Mouse (Mus musculus) right cerebral cortex, adult 2 months (tissue): ENCODE measurements around the gene Olfr237-ps1.
"Not testable (repeated sequence)": the region's sequence is repeated elsewhere in the genome, so short reads cannot be mapped to it uniquely, and the experiment has no call there.

Experiments
- DNase-seq, 2 experiments: peaks; one replicate each; pipeline ENCODE4 v3.0.0; 2021 to 2022; ENCODE audit warnings: low spot score in 2 of 2

Gene Olfr237-ps1

DNA sequence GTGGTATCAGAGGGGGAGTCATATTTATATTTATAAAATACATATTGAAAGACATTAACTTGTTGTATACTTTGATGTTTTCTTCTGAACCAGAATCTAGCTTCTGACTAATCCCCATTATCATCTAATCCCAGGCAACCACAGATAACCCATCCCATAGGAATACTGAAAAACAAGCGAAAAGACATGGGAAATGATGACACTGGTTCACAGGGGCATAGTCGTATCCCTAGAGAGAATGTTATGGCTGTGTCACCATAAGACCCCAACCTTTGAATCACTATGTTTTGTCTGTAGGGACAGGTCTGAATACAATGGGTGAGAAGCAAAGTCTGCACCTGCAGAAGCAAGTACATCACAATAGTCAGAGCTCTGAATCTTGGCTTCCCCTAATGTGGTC is at the start of gene Olfr237-ps1:
Gene Olfr237-ps1, plus strand, starts transcription at position 301 of the 400 bp plus-strand sequence.
- not testable (repeated sequence) for DNase-seq

DNA sequence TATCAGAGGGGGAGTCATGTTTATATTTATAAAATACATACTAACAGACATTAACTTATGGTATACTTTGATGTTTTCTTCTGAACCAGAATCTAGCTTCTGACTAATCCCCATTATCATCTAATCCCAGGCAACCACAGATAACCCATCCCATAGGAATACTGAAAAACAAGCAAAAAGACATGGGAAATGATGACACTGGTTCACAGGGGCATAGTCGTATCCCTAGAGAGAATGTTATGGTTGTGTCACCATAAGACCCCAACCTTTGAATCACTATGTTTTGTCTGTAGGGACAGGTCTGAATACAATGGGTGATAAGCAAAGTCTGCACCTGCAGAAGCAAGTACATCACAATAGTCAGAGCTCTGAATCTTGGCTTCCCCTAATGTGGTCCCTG is 40.3 kb upstream of the Olfr237-ps1 start, which contains the start of gene Olfr441:
Gene Olfr441, plus strand, starts transcription at position 301 of the 400 bp plus-strand sequence.
- not testable (repeated sequence) for DNase-seq

DNA sequence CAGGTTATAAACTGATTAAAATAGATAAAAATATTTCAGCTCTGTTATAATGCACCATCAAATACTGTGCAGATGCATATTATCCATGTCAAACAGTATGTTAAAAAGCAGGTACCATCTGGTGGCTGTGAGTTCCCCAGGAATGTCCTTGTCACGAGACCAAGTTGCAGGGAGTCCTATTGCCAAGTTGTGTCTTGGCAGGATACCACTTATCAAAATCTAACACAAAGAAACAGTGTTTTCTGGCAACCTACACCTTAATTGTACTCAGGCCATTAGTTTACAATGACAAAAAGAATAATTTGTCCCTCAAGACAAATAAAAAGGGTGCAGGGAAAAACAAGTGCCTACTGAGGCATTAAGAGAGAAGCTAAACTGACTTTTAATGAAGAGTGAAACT is 13.1 kb downstream of the Olfr237-ps1 start:
- DNase-seq = no peak

DNA sequence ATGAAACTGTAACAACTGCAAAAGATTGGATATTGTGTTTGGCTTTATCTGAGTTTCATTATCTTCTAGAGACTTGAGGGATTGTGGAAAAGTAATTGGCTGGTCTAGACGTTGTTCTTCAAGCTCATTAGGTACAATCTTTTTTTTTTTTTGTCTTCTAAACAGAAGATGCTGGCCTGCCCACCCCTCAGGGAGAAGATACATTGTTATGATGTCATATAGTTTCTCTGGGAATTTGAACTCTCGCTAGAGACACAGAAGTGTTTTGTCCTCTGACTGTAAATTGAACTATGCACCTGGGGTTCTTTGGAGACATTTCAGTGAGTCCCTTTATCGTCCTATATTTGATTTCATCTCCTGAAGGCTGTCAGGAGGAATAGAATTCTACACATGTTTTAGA is 16.6 kb downstream of the Olfr237-ps1 start, which contains the start of gene Olfr437:
Gene Olfr437, plus strand, starts transcription at position 301 of the 400 bp plus-strand sequence.
- no peak for DNase-seq

DNA sequence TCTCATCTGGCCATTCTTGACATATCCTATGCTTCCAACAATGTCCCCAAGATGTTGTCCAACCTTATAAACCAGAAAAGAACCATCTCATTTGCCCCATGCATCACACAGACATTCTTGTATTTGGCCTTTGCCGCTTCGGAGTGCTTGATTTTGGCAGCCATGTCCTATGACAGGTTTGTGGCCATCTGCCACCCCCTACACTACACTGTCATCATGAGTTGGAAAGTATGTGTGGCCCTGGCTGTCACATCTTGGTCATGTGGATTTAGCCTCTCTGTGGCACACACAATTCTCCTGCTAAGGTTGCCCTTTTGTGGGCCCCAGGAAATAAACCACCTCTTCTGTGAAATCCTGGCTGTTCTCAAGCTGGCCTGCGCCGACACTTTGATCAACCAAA is 20.9 kb downstream of the Olfr237-ps1 start:
- DNase-seq = no peak

DNA sequence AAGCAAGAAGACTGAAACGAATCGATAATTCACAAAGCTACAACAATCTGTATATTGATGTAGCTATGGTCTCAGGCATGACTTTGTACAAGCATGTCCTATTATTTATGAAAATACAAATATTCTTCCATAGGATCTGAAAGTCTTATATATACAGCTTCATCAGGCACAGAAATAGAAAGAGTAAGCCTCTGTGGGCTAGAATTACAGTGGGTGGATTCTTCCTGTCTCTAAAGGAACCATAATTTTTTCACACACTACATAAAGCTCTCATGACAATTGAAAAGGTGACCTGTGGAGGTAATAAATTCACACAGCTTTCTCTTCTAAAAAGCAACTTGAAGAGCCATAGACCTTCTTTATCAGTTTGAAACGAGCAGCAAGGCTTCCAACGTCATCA is 25.5 kb downstream of the Olfr237-ps1 start, which contains the start of gene Olfr13:
Gene Olfr13, plus strand, starts transcription at position 301 of the 400 bp plus-strand sequence.
- DNase-seq = no peak

DNA sequence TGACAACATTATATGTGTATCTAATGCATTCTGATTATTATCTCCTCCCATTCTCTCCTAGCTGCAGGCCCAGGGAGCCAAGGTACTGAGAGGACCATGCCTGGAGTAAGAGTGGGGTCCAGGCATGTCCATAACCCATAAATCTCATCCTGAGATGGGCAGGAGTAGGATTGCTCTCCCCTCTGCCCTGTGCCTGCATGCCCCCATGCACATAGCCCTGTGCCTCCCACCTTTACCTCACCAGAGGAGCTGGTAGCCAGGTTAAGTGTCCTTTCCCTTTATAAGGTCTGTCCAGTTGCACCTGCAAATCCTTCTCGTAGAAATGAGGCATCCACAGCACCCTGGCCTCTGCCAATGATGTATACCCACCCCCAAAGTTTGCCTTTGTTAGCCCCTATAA is 31.8 kb downstream of the Olfr237-ps1 start:
- DNase-seq = no peak

DNA sequence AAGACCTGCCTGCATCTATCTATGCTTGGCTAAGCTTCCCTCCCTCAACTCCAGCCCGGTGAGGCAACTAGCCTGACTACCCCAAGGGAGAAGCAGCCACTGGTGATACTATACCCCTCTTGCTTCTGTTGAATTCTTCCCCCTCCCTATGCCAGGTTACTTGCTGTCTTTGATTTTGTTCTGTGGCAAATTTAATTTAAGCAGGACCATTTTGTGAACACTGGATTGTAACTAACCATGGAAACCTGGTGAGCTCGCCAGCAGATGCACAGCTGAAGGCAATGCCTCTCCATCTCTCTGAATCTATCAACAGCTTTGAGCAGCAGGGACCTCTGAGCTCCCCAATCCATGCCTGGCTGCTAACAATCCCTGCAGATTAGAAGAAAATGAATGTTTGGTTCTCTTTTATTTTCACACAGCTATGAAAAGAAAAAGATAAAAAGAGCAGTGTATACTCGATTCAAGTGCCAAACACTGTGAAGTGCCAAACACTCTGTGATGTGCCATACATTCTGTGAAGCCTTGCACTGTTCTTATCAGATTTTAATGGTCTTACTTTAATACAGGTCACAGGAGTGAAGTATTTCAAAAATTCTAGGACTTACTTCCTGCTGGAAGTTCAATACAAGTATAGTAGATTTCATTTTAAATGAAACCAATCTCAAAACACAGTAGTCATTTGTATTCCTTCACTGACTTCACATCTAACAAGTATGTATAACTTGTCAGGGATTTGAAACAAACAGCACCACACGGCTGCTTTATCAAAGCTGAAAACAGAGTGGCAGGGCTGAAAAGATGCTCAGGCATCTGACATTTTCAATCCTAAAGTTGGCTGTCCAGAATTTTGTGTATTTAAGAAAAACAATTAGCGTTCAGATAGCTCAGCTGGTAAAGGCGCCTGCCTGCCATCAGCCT is 32.5 kb downstream of the Olfr237-ps1 start:
- DNase-seq = peak in 1 of 2 experiments; percentile 5

DNA sequence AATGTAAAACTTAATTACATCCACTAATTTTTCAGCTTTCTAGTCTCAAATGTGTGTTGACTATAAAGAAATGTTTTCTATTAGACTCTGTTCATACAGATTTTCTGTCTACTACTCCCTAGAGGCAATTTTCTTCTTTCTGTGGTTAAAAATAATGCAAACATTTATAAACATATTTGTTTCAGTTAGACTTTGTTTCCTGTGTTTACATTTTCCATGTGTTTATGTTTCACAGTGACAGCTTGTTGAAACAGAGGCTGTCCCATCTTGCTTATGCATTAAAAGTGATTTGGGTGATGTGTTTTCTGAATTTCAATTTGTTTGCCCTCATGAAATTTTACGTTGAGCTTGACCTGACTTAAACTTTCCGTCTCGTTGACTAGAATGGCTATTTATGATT is 44.6 kb downstream of the Olfr237-ps1 start:
- DNase-seq = no peak

DNA sequence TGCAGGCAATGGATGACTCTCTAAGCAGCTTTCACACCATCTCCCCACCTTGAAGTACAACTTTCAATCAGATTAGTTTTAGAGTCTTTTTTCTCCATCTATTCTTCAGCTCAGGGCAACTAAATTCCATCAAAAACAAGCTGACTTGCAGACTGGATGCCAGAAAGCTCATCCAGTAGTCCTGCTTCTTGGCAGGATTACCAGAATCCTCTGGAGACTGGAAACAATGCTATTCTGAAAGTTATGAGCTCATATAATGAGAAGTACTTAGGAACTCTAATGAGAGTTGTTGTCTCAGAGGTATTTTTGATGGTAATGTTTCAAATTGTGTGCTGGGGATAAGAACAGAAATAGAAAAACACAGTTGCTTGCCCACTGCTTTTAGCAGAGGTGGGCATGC is 50.4 kb downstream of the Olfr237-ps1 start, which contains the start of gene Olfr435:
Gene Olfr435, plus strand, starts transcription at position 366 of the 400 bp plus-strand sequence.
- no peak for DNase-seq

DNA sequence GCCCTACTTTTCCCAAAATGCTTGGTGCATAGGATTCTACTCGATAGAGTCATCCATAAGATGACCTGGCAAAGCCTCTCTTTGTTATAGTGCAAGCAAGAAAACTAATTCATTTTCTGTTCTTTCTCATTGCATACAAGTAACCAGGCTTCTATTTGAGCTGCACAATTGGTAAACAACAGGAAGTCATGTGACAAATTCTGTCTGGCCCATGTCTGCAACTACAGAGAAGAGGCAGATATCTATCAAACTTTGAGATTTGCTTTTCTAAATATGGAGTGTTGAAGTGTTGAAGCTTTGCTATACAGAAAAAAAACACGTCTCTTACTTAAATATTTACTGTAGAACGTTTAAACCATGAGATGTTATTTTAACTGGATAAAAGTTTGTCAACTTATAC is 51.7 kb downstream of the Olfr237-ps1 start:
- DNase-seq = no peak

DNA sequence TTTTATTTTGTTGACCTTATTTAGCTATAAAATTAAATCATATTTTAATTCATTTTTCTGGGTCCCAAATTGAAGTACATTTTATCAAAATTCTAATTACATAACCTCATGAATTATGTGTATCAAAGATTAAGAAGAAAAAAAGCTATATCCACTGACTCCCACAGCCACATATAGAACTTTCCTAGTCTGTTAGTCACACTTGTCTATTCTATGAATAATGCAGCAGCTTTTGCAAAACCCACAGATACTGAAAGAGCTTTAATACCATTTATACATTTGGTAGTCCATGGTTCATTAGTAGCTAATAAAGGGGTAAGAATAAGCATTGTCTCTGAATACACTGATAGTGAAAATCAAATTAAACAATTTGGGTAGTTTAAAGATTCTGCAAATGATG is 56.4 kb downstream of the Olfr237-ps1 start:
- no peak for DNase-seq

DNA sequence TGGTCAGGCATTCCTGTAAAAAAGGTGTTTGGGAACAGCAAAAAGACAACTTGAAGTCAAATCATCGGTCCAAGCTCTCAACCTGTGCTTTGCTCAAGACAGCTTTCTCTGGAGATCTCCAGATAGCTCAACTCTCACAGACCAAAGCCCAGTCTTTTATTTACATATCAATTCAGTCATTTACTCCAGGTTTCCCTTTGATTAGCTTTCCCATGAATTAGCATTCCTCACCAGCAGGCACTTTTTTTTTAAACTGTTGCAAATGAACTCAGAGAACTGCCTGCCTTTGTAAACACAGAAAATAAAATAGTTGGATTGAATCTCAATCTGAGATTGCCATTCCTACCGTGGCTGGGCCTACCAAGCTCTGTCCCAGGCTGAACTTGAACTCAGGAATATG is 59.0 kb downstream of the Olfr237-ps1 start:
- DNase-seq = no peak
